Mouse (Mus musculus): Measurements from ENCODE around the gene Cyth1.

DNA sequence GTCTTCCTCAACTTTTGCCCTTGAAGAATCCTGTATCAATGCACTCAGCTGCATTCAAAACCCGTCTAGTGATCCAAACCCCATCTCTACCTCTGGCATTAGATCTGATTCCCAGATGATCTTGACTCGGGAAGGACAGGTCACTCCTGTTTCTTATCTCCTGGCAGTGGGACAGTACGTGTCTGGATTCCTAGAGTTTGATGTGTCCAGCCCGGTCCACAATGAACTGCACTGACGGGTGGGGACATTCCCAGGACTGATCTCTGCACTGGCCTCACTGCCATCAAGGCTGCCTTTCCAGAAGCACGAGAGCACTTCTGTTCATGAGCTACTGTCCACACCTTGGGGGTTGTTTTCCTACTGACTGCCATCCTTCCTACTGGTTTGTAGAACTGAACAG lies 31.9 kb downstream of the Cyth1 start:
- TF ChIP-seq NELFE (IDR thresholded peaks at IDR 0.05; ENCODE audit: low read depth, low read length) (no peak), POLR2A (IDR thresholded peaks at IDR 0.05; ENCODE audit: control insufficient read depth in 1 of 2, insufficient read depth in 1 of 2, low read depth in 1 of 2, low read length in 2 of 2, poor library complexity in 1 of 2) (no peak), CTCF (IDR thresholded peaks at IDR 0.05 in 2 of 3, conservative IDR thresholded peaks at IDR 0.05 in 1 of 3; ENCODE audit: control insufficient read depth in 1 of 3, insufficient read depth in 1 of 3, low read depth in 2 of 3, low read length in 3 of 3, poor library complexity in 1 of 3, severe bottlenecking in 1 of 3) (no peak), EP300 (IDR thresholded peaks at IDR 0.05; ENCODE audit: low read depth in 1 of 2, low read length in 2 of 2) (no peak), GATA1 (IDR thresholded peaks at IDR 0.05; ENCODE audit: low read depth, low read length) (no peak), MXI1 (IDR thresholded peaks at IDR 0.05; ENCODE audit: low read depth, low read length) (no peak), TAL1 (IDR thresholded peaks at IDR 0.05; ENCODE audit: low read length) (no peak), MAX (IDR thresholded peaks at IDR 0.05; ENCODE audit: low read length) (no peak), TCF12 (IDR thresholded peaks at IDR 0.05; ENCODE audit: low read depth, low read length) (no peak)

Data from MEL (cell line).